Mouse (Mus musculus): ENCODE measurements around the gene Cnbd2.

The Cnbd2 gene

GRCm38 (mm10) chr2:156422631-156423030, 110.5 kb downstream of the Cnbd2 start:
- CTCF ChIA-PET = no interaction called here
- POLR2A ChIA-PET = interaction anchor here in 3 of 4 experiments (1.0 to 26.4 kb wide), 8 partner anchors 14 to 270 kb away, joined by 3 to 653 read pairs (median 4); no protein-coding TSS in a partner anchor

- ChIA-PET POLR2A (interaction anchor here (0.6 to 26.4 kb wide), 9 partner anchors 15 to 269 kb away, joined by 3 to 653 read pairs (median 4); no protein-coding TSS in a partner anchor), CTCF (interaction anchor here in 1 of 4 experiments (0.5 kb wide), 1 partner anchor 386 kb away, joined by 4 read pairs; no protein-coding TSS in a partner anchor)
Measured at GRCm38 (mm10) chr2:156423672-156424071, 111.6 kb downstream of the Cnbd2 start.

Data from embryonic stem cell, embryonic (primary cell).